Mouse (Mus musculus) spleen, adult 2 months (tissue): ENCODE results near the gene P2rx2.

Experiments used
- CTCF ChIP-seq: fragments of 200-500 bp; IDR thresholded peaks from 2 replicates; pipeline ENCODE4 v1.5.1; 2011; ENCODE audit warnings: mild to moderate bottlenecking, inconsistent platforms; ENCODE audit not compliant: insufficient read depth, insufficient read length, insufficient replicate concordance; ENCODE audit errors: extremely low read depth
- POLR2A ChIP-seq: fragments of 200-500 bp; IDR thresholded peaks from 2 replicates; pipeline ENCODE4 v1.6.1; 2011; ENCODE audit warnings: low read depth, low read length, inconsistent platforms

- TF ChIP-seq POLR2A (no peak), CTCF (no peak)
Measured at GRCm38 (mm10) chr5:110342648-110343284, at the start of gene P2rx2.
